Mouse (Mus musculus) small intestine, adult 2 months (tissue): ENCODE measurements at regions not wholly inside any gene's neighbourhood (a gene's known extent, or its start where the extent isn't known, plus 50 kb on each side); places are given as distances from the start of the nearest gene placed in this dataset.
A peak's percentile ranks its signal among the peaks of the same experiment; 100 is the strongest.
"Not testable (repeated sequence)": the region's sequence is repeated elsewhere in the genome, so short reads cannot be mapped to it uniquely, and the experiment has no call there.

ENCODE experiments used
- H3K27ac ChIP-seq: fragments of 200-500 bp; 2 replicates; pipeline ENCODE4 v1.5.1; 2012; ENCODE audit warnings: low read depth, low read length, control low read depth, inconsistent platforms; ENCODE audit not compliant: insufficient read depth
- H3K27me3 ChIP-seq: fragments of 200-500 bp; 2 replicates; pipeline ENCODE4 v1.6.1; 2012; ENCODE audit warnings: mild to moderate bottlenecking, moderate library complexity, low read length, inconsistent platforms; ENCODE audit not compliant: control insufficient read depth, insufficient read depth
- H3K36me3 ChIP-seq: fragments of 200-500 bp; 2 replicates; pipeline ENCODE4 v1.6.1; 2012; ENCODE audit warnings: mild to moderate bottlenecking, low read length, control low read depth, inconsistent platforms; ENCODE audit not compliant: control insufficient read depth, insufficient read depth
- H3K4me1 ChIP-seq: fragments of 200-500 bp; 2 replicates; pipeline ENCODE4 v1.6.1; 2012; ENCODE audit warnings: low read length, inconsistent platforms, mixed read lengths; ENCODE audit not compliant: control insufficient read depth, insufficient read depth, insufficient read length
- H3K4me3 ChIP-seq: fragments of 200-500 bp; 2 replicates; pipeline ENCODE4 v1.5.1; 2012; ENCODE audit warnings: low read depth, mild to moderate bottlenecking, control low read depth, inconsistent platforms, low read length, moderate library complexity
- CTCF ChIP-seq: fragments of 200-500 bp; IDR thresholded peaks from 2 replicates; pipeline ENCODE4 v1.5.1; 2012; ENCODE audit warnings: low read depth, mild to moderate bottlenecking, control low read depth, inconsistent platforms, low read length, moderate library complexity, mixed read lengths; ENCODE audit not compliant: insufficient replicate concordance, insufficient read length; ENCODE audit errors: extremely low read depth
- POLR2A ChIP-seq: fragments of 200-500 bp; IDR thresholded peaks from 2 replicates; pipeline ENCODE4 v1.6.1; 2012; ENCODE audit warnings: low read depth, mild to moderate bottlenecking, control low read depth, inconsistent platforms, low read length, moderate library complexity
- WGBS: fragments of 180-500 bp; shearing (Covaris S2); methylation state at CpG from one replicate; pipeline ENCODE4 v1.1.7; 2018; 5-methylcytosine and 5-hydroxymethylcytosine counted together

GRCm38 (mm10) chr2:71597956-71598355 is 51.4 kb upstream of the Dlx2 start:
- TF ChIP-seq POLR2A: no peak
- TF ChIP-seq CTCF: no peak
- no peak overlapping the region for H3K27ac ChIP-seq
- 89% methylated on average over 5 of the region's 5 CpGs for WGBS
- H3K27me3 ChIP-seq: no peaks in the 10 kb centered on the region
- H3K4me1 ChIP-seq: no peaks in the 10 kb centered on the region
- H3K36me3 ChIP-seq: no peaks in the 10 kb centered on the region
- no peak overlapping the region for H3K4me3 ChIP-seq

- H3K4me3 ChIP-seq: no peak overlapping the region
- H3K27me3 ChIP-seq: no peaks in the 10 kb centered on the region
- H3K4me1 ChIP-seq: no peaks in the 10 kb centered on the region
- no peak overlapping the region for H3K27ac ChIP-seq
- H3K36me3 ChIP-seq: no peaks in the 10 kb centered on the region
- TF ChIP-seq POLR2A: no peak
- no peak for TF ChIP-seq CTCF
- 59% methylated on average over 10 of the region's 10 CpGs for WGBS
Observed at GRCm38 (mm10) chr2:71598368-71598767, 51.8 kb upstream of the Dlx2 start.

- H3K27ac ChIP-seq: no peak overlapping the region
- no peaks in the 10 kb centered on the region for H3K27me3 ChIP-seq
- H3K4me3 ChIP-seq: no peak overlapping the region
- no peaks in the 10 kb centered on the region for H3K36me3 ChIP-seq
- H3K4me1 ChIP-seq: no peaks in the 10 kb centered on the region
- 20% methylated on average over 5 of the region's 5 CpGs for WGBS
- TF ChIP-seq CTCF: peak; percentile 78; the same call in 1 of the 2 replicates
- no peak for TF ChIP-seq POLR2A
Observed at GRCm38 (mm10) chr2:71598778-71599177, 52.2 kb upstream of the Dlx2 start.

- H3K4me1 ChIP-seq: no peaks in the 10 kb centered on the region
- no peaks in the 10 kb centered on the region for H3K27me3 ChIP-seq
- TF ChIP-seq CTCF (no peak), POLR2A (no peak)
- no peak overlapping the region for H3K27ac ChIP-seq
- 67% methylated on average over 7 of the region's 7 CpGs for WGBS
- H3K4me3 ChIP-seq: no peak overlapping the region
- H3K36me3 ChIP-seq: no peaks in the 10 kb centered on the region
Observed at GRCm38 (mm10) chr2:71600213-71600612, 53.7 kb upstream of the Dlx2 start.

- 97% methylated on average over 1 of the region's 1 CpGs for WGBS
Observed at GRCm38 (mm10) chr2:71600999-71601398, 54.4 kb upstream of the Dlx2 start.

GRCm38 (mm10) chr2:71603796-71604195 is 57.2 kb upstream of the Dlx2 start:
- H3K4me1 ChIP-seq, H3K27me3 ChIP-seq, H3K36me3 ChIP-seq, H3K27ac ChIP-seq, H3K4me3 ChIP-seq: not testable (repeated sequence)
- 96% methylated on average over 8 of the region's 8 CpGs for WGBS

More at GRCm38 (mm10) chr2:71600999-71601398, 54.4 kb upstream of the Dlx2 start:
- no peak overlapping the region for H3K27ac ChIP-seq
- no peaks in the 10 kb centered on the region for H3K4me1 ChIP-seq
- TF ChIP-seq CTCF (no peak), POLR2A (no peak)
- no peak overlapping the region for H3K4me3 ChIP-seq
- no peaks in the 10 kb centered on the region for H3K27me3 ChIP-seq
- H3K36me3 ChIP-seq: no peaks in the 10 kb centered on the region

GRCm38 (mm10) chr2:71605606-71606005 is 59.1 kb upstream of the Dlx2 start:
- H3K4me3 ChIP-seq: no peak overlapping the region
- no peaks in the 10 kb centered on the region for H3K27me3 ChIP-seq
- H3K27ac ChIP-seq: no peak overlapping the region
- no peak for TF ChIP-seq CTCF
- TF ChIP-seq POLR2A: no peak
- no peaks in the 10 kb centered on the region for H3K36me3 ChIP-seq
- 87% methylated on average over 1 of the region's 1 CpGs for WGBS
- H3K4me1 ChIP-seq: peaks cover 5% of the 10 kb centered on the region; the same call in 1 of the 2 replicates

GRCm38 (mm10) chr2:71607087-71607502 is 60.5 kb upstream of the Dlx2 start:
- peak overlapping the region; percentile 82 for H3K27ac ChIP-seq

More at GRCm38 (mm10) chr2:71607087-71607502, 60.5 kb upstream of the Dlx2 start:
- no peaks in the 10 kb centered on the region for H3K27me3 ChIP-seq
- 30% methylated on average over 3 of the region's 3 CpGs for WGBS
- H3K4me3 ChIP-seq: no peak overlapping the region
- H3K36me3 ChIP-seq: no peaks in the 10 kb centered on the region
- TF ChIP-seq POLR2A: no peak
- H3K4me1 ChIP-seq: peaks cover 7% of the 10 kb centered on the region; the same call in 1 of the 2 replicates
